Mouse (Mus musculus): ENCODE measurements at regions not wholly inside any gene's neighbourhood (a gene's known extent, or its start where the extent isn't known, plus 50 kb on each side); places are given as distances from the start of the nearest gene placed in this dataset.

DNA sequence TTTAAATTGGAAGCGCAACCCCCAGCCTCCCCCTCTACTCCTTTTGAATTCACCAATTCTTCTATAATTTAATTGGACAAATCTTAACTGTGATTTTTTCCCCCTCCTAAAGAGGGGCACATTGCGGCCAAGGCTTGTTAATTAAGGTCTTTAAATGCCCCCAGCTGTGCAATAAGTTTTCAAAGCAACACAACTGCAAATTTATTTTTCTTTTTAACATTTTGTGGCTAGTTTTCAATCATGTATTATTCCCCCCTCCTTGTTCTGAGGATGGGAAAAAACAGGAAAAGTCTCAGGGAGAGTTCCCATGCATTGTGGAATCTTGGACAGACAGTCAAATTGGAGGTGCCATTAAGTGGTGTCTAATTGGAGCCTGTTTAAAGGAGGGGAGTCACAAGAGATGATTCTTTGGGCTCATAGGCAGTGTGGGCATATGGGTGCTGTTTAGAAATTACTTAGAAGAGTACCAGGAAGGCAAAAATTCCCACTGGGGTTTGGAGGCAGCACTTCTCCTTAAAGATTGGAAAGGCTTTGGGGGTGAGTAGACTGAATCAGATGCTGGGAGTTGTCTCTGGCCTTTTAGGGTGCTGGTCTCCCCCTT lies 281.9 kb upstream of the Sall1 start:
- no peak for DNase-seq (ENCODE audit: low read depth)

DNA sequence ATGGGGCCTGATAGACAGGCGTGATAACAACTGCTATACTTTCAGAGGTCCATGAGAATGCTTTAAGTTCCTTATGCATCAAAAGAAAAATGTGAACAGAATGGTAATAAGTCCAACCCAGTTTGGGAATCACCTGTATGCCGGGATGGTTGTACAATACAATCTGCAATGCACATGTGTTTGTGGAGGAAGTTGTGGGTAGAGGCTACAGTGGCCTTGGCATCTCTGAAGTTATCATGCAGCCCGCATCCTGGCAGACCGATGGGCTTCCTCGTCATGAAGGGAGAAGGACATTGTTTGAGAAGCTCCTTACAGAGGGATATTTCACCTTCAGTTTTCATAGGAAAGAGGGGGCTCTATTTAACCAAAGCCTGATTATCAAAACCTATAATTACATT lies 281.3 kb upstream of the Sall1 start:
- no peak for DNase-seq (ENCODE audit: low read depth)

GRCm38 (mm10) chr8:89324462-89325247 lies 280.7 kb upstream of the Sall1 start:
- no peak for DNase-seq (ENCODE audit: low read depth)

DNA sequence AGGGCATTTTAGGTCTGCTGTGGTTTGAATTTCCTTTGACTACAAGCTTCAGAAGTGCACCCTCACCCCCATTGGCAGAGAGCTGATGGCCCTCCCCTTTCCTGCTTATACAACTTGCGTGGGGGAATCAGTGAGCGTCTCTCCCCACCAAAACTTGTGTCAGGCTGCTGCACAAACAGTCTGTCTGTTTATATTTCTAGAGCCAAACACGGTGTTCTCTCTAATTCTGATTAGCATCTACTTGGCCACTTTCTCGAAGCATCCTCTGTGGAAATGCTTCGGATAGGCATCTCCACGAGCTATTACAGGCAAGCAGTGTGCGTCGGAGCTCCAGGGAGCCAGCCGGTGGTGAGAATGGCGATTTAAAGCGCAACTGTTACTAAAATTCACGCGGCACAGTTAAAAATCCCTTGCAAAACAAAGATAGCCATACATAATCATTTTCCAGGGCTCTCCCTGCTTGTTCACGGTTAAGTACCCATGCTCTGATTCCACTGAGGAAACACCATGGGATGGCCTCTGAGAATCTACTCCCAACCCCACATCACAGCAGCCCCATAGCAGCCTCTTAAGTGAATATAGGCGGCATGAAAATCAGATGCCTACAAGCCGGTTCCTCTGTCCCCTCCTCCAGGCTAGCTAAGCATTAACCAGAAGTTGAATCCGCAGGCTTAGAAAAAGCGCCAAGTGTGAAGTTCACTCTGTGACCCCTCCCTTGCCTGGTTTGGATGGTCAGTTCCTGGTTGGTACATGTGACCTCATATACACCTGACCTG lies 273.7 kb upstream of the Sall1 start:
- no peak for DNase-seq (ENCODE audit: low read depth)

- DNase-seq (ENCODE audit: low read depth) = no peak
These were observed 272.7 kb upstream of the Sall1 start for GRCm38 (mm10) chr8:89316566-89317175.

- DNase-seq (ENCODE audit: low read depth) = no peak
These were observed 270.9 kb upstream of the Sall1 start for GRCm38 (mm10) chr8:89314907-89315306.

GRCm38 (mm10) chr8:89310696-89311214 lies 266.8 kb upstream of the Sall1 start:
- DNase-seq (ENCODE audit: low read depth) = no peak

GRCm38 (mm10) chr8:89309591-89309990 lies 265.6 kb upstream of the Sall1 start:
- no peak for DNase-seq (ENCODE audit: low read depth)

GRCm38 (mm10) chr8:89308950-89309349 lies 265.0 kb upstream of the Sall1 start:
- DNase-seq (ENCODE audit: low read depth) = no peak

DNA sequence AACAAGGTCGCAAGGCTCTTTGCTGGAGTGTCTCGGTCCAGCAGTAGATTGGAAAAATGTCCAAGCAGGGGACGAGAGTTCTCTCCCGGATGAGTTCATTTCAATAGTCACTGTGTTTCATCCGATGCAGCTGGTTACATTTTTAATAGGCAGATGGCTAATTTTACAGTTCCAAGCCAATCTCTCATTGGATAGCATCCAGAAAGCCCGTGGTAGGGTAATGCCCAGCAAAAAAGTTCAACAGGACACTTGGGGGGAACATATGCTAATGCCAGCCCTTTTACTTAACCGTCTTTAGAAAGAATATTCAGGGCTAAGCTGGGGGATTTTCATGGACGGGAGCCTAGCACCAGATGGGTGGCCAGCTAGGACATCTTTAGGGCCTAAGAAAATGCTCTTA lies 264.6 kb upstream of the Sall1 start:
- no peak for DNase-seq (ENCODE audit: low read depth)

DNA sequence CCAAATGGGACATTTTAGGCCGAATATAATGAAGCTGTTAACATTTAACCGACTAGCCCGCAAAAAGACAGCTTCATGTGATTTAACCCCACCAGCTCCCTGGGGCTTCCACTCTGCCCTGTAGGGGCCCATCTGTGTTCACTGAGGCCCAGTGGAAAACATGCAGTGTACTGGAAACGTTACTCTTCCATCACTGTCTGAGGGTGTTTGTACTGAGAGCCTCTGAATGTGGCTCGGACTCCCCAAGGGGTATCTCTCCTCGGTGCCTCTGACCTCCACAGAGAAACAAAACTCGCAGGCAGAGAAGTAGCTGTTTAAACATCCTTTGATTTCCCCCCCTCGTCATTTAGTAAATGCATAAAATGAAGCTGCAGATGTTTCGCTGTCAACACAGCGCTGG lies 263.6 kb upstream of the Sall1 start:
- no peak for DNase-seq (ENCODE audit: low read depth)

DNA sequence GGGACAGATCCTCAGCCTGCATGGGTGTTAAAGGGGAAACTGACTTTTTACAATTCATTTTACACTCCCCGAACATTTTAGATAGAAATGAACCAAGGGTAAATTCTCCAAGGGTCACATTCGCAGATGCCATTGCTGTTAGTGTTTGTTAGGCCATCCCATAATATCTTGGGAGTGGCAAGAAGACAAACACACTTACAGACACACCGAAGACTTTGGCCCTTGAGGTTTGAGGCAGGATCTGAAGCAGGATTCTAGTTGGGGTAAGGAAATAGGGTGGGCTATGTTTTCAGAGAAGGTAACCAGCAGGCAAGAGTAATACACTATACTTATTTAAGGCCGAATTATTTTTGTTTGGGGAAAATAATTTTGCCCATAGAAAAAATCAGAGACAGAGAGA lies 263.1 kb upstream of the Sall1 start:
- no peak for DNase-seq (ENCODE audit: low read depth)

GRCm38 (mm10) chr8:89304116-89304515 lies 260.2 kb upstream of the Sall1 start:
- no peak for DNase-seq (ENCODE audit: low read depth)

GRCm38 (mm10) chr8:89303326-89303725 lies 259.4 kb upstream of the Sall1 start:
- DNase-seq (ENCODE audit: low read depth) = no peak

GRCm38 (mm10) chr8:89299637-89300036 lies 255.7 kb upstream of the Sall1 start:
- no peak for DNase-seq (ENCODE audit: low read depth)

DNA sequence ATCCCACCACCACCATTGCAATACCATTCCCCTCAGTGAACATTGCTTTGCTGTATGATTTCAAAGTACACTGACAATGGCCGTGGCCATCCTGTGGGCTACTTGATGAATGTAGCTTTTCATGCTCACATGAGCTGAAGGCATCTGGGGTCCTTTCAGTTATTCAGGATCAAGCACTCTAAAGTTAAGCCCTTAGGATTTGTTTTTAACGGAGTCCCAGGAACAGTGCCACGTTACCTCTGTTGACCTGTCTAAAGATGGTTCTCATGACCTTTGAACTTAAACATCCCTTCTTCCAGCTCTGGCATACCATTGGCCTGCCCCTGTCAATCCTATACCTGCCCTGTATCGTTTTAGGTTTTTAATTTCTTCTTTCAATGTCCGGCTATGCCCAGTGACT lies 251.7 kb upstream of the Sall1 start:
- no peak for DNase-seq (ENCODE audit: low read depth)

DNA sequence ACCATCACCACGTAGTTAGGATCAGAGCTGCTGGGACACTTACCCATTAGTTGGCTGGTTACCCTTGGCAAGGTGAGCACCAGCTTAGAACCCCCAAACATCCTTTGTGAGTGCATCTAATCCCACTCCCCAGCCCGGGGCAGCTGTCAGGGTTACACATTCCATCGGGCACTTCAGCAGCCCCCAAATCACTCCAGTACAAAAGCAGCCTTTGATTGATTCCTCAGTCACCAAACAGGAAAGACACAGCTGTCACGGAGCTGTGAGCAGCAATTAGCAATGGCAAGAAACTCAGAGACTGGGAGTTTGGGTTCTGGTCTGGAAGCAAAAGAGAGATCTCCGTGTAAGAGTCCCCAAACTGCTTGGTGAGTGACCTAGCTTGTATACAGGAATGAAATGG lies 245.1 kb upstream of the Sall1 start:
- DNase-seq (ENCODE audit: low read depth) = no peak

GRCm38 (mm10) chr8:89284871-89285564 lies 241.1 kb upstream of the Sall1 start:
- DNase-seq (ENCODE audit: low read depth) = no peak

DNA sequence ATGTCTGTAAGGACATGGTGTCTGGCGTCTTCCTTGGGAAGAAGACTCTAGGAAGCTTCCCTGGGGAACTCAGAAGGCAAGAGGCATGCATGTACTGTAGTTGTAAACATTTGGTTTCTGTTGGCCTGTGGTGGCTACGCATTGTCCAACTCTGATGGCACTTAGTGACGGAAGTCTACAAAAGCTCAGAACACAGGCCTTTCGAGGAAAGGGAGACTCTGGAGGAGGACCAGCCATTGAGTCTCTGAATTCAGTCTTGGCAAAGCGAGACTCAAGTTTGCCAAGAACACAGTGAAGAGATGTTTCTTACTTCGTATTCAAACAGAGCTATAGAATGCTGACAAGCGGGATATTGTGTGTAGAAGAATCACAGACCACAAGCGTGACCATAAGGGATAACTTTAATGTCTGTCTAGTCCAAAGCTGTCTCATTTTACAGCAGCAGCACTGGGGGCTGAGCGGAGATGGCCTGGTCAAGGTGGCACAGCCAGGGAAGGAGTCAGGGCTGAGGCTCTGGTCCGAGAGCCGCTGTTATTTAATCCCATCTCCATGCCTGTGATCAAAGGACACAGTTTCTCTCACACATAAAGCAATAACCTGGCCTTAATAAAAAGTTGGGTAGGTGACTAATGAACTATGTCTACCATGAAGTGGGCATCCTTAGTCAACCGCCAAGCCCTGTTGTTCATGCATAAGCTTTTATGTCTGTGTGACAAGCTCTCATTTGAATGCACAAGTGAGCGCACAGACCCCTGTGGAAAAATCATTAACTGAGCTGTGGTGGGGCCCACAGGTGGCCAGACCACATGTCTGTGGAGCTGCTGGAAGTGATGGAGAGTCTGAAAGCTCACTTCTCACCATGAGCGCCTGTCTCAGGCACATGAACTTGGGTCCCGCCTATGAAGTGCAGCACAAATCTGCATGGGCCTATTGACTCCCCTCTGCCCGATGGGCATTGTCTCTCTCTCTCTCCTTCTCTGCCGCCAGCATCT lies 239.4 kb upstream of the Sall1 start:
- DNase-seq (ENCODE audit: low read depth) = no peak

- no peak for DNase-seq (ENCODE audit: low read depth)
These were observed 235.9 kb upstream of the Sall1 start for GRCm38 (mm10) chr8:89279844-89280243.

- no peak for DNase-seq (ENCODE audit: low read depth)
These were observed 235.2 kb upstream of the Sall1 start for GRCm38 (mm10) chr8:89279142-89279541.

Data from c-Kit-positive CD71-negative TER-119-negative erythroid progenitor cells, embryonic 14.5 days (primary cell).